Mouse (Mus musculus) heart, postnatal 0 days (tissue): ENCODE measurements around the gene Clpx.

Source experiments
- CTCF ChIP-seq: IDR thresholded peaks from 2 replicates; pipeline ENCODE4 v1.5.1; 2016; ENCODE audit warnings: antibody characterized with exemption, control low read depth, low read depth
- EP300 ChIP-seq: IDR thresholded peaks from 2 replicates; pipeline ENCODE4 v1.6.1; 2016; ENCODE audit warnings: antibody characterized with exemption, low read depth

GRCm38 (mm10) chr9:65293119-65293518 lies 941 bp upstream of the Clpx start:
- TF ChIP-seq EP300, result no peak
- no peak for TF ChIP-seq CTCF
